Mouse (Mus musculus) embryonic facial prominence, embryonic 10.5 days (tissue): Measurements from ENCODE around the gene Spon2. TPM values are rescaled to one million over a fixed set of nuclear protein-coding genes. Genes with fewer than 3 reads are reported as not detected.

ENCODE experiments used
- DNase-seq: peaks from one replicate; pipeline ENCODE4 v3.0.0-alpha.2; 2017; ENCODE audit warnings: low spot score
- H3K27ac ChIP-seq: fragments of 300-500 bp; sonication (generic); replicated peaks from 2 replicates; pipeline ENCODE4 v1.5.1; 2016; ENCODE audit warnings: mild to moderate bottlenecking
- H3K27me3 ChIP-seq: fragments of 300-500 bp; sonication (generic); replicated peaks from 2 replicates; pipeline ENCODE4 v1.6.1; 2016; ENCODE audit warnings: low read depth, mild to moderate bottlenecking; ENCODE audit not compliant: poor library complexity, severe bottlenecking
- H3K36me3 ChIP-seq: fragments of 300-500 bp; sonication (generic); replicated peaks from 2 replicates; pipeline ENCODE4 v1.6.1; 2016; ENCODE audit warnings: mild to moderate bottlenecking, moderate library complexity
- H3K4me1 ChIP-seq: fragments of 300-500 bp; sonication (generic); 2 replicates; pipeline ENCODE4 v1.6.1; 2016
- H3K4me3 ChIP-seq: fragments of 300-500 bp; sonication (generic); 2 replicates; pipeline ENCODE4 v1.5.1; 2016; ENCODE audit warnings: mild to moderate bottlenecking, moderate library complexity
- H3K9me3 ChIP-seq: fragments of 300-500 bp; sonication (generic); 2 replicates; pipeline ENCODE4 v1.6.1; 2016; ENCODE audit warnings: mild to moderate bottlenecking
- WGBS: fragments of 180-500 bp; shearing (Covaris S2); methylation state at CpG from one replicate; pipeline ENCODE4 v1.1.7; 2016; 5-methylcytosine and 5-hydroxymethylcytosine counted together
- polyA plus RNA-seq: library from polyadenylated mRNA; unstranded; fragments of >200 nt; fragmentation: Nextera tagmentation; extraction: Ambion mirVana; gene quantifications from 2 replicates; pipeline ENCODE4 v1.2.1, GENCODE M21; 2016

Spon2 gene
- polyA plus RNA-seq, 1 experiment from 2014 or later, result 3.5 TPM

DNA sequence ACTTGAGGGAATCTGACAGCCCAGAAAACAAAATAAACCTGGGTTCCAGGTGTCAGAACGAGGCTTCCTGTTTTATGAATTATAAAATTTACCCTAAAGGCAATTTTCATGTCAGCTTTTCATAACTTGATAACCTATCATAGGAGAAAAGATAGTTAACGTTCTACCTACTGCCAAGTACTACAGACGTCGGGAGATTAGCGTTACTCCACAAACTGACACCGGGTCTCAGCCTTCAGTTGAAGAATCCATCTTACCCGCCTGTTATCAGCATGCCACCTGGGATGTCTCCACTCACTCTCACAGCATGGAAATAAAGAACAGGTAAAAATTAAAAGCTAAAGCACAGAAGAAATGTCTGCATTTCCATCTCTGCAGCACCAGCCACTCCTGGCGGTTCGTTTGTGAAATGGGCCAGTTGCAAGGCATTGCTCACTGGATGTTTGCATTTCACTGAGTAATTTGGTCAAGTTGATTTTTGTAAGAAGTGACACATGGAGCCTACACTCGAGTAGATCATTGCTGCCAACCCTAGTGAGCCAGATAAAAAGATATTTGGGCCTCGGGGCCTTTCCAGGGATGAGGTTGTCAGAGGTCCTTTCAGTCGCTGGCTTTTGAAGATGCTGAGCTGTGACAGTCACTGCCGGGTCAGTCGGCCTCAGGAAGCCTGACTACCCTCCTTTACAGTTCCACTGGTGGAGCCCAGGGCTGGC lies 9.6 kb downstream of the Spon2 start:
- no peaks in the 10 kb centered on the region for H3K9me3 ChIP-seq

DNA sequence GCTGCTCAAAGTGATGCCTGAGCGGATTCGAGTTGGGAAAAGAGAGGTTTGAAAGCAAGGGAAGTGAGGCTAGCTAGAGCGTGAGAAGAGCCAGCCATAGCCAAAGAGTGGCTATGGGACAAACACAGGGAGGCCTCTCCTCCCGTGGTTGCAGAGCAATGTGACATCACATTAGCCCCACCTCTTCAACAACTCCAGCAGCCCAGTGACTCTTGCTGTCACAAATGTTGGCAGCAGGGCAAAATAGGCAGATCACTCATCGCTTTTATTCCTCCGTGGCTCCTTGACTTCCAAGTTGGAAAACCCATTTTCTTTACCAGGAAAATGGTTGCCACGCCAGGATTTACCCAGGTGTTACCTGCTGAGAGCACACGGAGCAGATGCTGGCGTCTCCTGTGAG lies 11.1 kb downstream of the Spon2 start:
- no peak for DNase-seq
- H3K27me3 ChIP-seq, result no peaks in the 10 kb centered on the region
- 60% methylated on average over 9 of the region's 9 CpGs for WGBS
- no peaks in the 10 kb centered on the region for H3K4me1 ChIP-seq
- no peaks in the 10 kb centered on the region for H3K36me3 ChIP-seq
- no peak overlapping the region for H3K27ac ChIP-seq
- H3K4me3 ChIP-seq, result no peak overlapping the region
- no peaks in the 10 kb centered on the region for H3K9me3 ChIP-seq

More for the DNA sequence above, 9.6 kb downstream of the Spon2 start:
- Histone ChIP-seq H3K4me3 (no peak overlapping the region), H3K27ac (no peak overlapping the region), H3K4me1 (no peaks in the 10 kb centered on the region), H3K27me3 (no peaks in the 10 kb centered on the region), H3K36me3 (no peaks in the 10 kb centered on the region)
- DNase-seq, result no peak
- 77% methylated on average over 14 of the region's 14 CpGs for WGBS

DNA sequence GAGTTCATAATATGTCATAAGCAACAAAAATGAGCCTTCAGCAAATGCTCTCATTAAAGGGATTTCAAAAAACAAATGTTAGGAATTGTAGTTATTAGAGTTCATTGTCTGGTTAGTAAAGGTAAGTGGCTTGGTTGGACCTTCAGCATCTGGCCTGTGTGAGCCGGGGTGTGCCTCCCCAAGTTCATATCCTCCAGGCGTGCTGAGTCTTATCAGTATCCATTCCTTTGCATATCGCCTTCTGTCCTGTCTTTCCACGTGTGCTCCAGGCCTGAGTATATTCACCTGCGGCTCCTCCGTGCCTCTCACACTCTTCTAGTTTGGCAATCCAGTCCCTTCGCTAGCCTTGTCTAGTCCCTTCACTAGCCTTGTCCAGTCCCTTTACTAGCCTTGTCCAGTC lies 11.9 kb downstream of the Spon2 start:
- Histone ChIP-seq H3K27ac (no peak overlapping the region), H3K4me3 (no peak overlapping the region), H3K4me1 (no peaks in the 10 kb centered on the region), H3K9me3 (no peaks in the 10 kb centered on the region), H3K36me3 (no peaks in the 10 kb centered on the region), H3K27me3 (no peaks in the 10 kb centered on the region)
- 90% methylated on average over 7 of the region's 7 CpGs for WGBS
- no peak for DNase-seq

DNA sequence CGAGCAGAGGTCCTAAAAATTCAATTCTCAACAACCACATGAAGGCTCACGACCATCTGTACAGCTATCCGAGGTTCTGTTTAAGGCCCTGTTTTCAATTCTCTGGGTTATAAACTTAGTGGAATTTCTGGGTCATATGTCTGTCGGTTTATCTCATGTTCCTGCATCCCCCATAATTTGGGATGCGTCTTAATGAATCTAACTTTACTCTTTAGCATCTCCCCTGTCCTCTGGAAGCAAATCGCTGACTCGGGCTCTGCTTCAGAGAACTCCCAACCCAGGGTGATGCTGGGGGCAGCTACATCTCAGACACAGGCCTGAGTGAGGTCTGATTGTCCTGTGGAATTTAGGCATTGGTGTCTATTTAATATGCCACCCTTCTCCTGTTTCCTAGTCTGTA lies 14.0 kb downstream of the Spon2 start:
- Histone ChIP-seq H3K27me3 (no peaks in the 10 kb centered on the region), H3K9me3 (no peaks in the 10 kb centered on the region), H3K36me3 (no peaks in the 10 kb centered on the region), H3K4me3 (no peak overlapping the region), H3K27ac (no peak overlapping the region), H3K4me1 (no peaks in the 10 kb centered on the region)
- WGBS, result 77% methylated on average over 7 of the region's 7 CpGs
- DNase-seq, result no peak

DNA sequence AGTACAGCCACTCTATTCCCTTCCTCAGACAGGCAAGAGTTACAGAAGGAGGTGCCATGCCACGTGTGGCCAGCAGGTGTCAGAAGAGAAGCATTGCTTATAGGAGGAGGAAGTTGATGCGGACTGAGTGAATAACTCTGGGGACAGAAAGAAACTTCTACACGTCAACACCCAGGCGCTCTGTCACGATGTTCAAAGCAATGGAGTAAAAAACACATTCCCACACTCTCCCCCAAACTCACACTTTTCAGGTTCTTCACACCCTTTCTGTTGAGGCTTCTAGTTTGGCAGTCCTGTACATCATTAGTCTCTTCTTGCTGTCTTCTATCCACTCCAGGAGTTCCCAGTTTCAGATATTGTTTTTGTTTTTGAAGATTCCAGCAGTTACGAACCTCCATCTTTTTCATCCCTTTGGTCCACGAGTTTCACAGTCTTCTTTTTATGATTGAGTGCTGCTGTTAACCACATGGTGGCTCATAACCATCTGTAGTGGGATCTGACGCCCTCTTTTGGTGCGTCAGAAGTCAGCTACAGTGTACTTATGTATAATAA lies 14.5 kb downstream of the Spon2 start:
- H3K27ac ChIP-seq, result no peak overlapping the region
- no peaks in the 10 kb centered on the region for H3K4me1 ChIP-seq
- H3K36me3 ChIP-seq, result no peaks in the 10 kb centered on the region
- H3K4me3 ChIP-seq, result peak overlapping the region; percentile 32
- no peaks in the 10 kb centered on the region for H3K27me3 ChIP-seq
- peak; percentile 85 for DNase-seq
- H3K9me3 ChIP-seq, result no peaks in the 10 kb centered on the region
- 22% methylated on average over 9 of the region's 9 CpGs for WGBS

DNA sequence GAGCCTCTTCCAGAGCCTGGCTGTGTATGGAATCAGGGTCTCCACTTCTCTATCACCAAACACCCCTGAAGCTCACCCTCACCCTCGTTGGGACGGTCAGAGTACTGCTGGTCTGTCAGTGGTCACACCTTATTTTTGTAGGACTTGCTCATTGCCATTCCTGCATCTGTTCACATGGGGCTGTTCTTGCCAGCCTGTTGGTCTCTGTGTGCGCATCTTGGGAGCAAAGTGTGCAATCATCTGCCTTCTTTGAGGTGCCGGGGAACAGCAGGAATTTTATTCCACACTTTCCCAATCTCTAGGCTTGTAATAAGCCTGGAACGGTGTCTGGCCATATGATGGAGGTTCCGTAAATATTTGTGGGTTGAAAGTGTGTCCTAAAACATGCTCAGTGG lies 15.1 kb downstream of the Spon2 start:
- no peaks in the 10 kb centered on the region for H3K27me3 ChIP-seq
- 85% methylated on average over 6 of the region's 6 CpGs for whole genome bisulfite sequencing

DNA sequence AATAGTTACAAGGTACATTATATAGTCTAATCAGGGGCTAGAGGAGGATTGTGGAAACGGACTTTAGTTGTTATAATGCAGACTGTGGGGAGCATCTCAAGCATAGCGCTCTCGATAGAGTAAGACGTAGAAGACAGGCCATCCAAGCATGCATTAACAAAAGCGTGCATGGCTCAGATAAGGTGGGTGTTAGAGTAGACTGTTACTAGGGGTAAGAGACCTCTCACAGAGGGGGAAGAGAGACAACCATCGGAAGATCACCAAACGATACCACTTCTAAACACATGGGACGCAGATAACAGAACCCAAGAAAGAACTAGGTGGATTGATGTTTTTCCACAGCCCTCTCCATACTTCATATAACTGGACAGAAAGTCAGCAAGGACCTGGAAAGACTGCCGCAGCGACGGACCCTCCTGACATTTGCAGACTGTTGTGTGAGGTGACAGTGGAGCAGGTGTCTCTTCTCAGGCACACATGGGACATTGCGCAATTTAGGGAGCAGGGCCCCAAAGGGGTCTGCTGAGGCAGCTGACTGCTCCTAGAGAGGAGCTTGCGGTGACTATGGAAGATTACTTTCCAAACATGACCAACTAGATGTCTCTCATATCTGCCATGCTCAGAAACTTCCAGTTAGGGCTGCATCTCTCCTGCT lies 15.6 kb downstream of the Spon2 start:
- Histone ChIP-seq H3K4me3 (no peak overlapping the region), H3K27ac (no peak overlapping the region), H3K4me1 (no peaks in the 10 kb centered on the region), H3K36me3 (no peaks in the 10 kb centered on the region), H3K9me3 (no peaks in the 10 kb centered on the region), H3K27me3 (no peaks in the 10 kb centered on the region)
- DNase-seq, result no peak
- WGBS, result 90% methylated on average over 13 of the region's 13 CpGs

More for the DNA sequence above, 15.1 kb downstream of the Spon2 start:
- Histone ChIP-seq H3K9me3 (no peaks in the 10 kb centered on the region), H3K36me3 (no peaks in the 10 kb centered on the region), H3K27ac (no peak overlapping the region), H3K4me1 (no peaks in the 10 kb centered on the region), H3K4me3 (no peak overlapping the region)
- no peak for DNase-seq

DNA sequence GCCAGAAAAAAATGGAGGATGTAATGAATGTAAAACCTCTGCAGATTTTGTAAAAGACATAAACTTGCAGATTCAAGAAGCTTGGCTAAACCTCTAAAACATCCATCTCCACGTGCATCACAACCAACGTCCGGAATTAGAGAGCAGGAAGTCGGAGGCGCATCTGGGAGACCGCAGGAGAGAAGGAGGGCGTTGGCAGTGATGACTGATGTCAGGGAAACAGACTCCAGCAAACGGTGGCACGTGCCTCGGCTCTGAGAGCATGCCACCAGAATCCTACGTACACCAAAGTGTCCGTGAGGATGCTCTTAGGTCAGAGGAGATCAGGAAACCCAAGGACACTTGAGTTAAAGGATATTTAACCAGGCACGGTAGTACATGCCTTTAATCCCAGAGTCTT lies 16.6 kb downstream of the Spon2 start:
- Histone ChIP-seq H3K27me3 (no peaks in the 10 kb centered on the region), H3K27ac (no peak overlapping the region), H3K4me3 (no peak overlapping the region), H3K9me3 (no peaks in the 10 kb centered on the region), H3K36me3 (no peaks in the 10 kb centered on the region), H3K4me1 (no peaks in the 10 kb centered on the region)
- WGBS, result 78% methylated on average over 13 of the region's 13 CpGs
- DNase-seq, result no peak

DNA sequence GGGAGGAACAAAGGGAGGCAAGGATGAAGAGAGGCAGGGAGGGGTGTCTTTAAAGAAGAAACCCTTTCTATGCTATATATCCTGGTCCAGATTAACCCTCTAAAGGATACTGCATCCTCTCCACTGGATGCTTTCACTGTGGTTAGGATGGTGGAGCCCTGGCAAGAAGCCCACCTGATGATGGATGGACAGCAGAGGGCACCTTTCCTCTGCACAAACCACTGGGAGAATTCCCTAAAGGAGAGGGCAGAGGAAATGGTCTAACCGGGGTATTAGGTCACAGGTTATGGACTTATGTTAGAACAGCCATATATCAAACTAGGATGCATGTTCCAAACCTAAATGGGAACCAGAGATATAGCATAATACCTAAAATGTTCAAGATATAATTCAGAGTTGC lies 18.2 kb downstream of the Spon2 start:
- Histone ChIP-seq H3K9me3 (no peaks in the 10 kb centered on the region), H3K4me1 (no peaks in the 10 kb centered on the region), H3K27ac (no peak overlapping the region), H3K4me3 (no peak overlapping the region), H3K36me3 (no peaks in the 10 kb centered on the region), H3K27me3 (no peaks in the 10 kb centered on the region)
- WGBS, result 77% methylated on average over 1 of the region's 1 CpGs
- no peak for DNase-seq

DNA sequence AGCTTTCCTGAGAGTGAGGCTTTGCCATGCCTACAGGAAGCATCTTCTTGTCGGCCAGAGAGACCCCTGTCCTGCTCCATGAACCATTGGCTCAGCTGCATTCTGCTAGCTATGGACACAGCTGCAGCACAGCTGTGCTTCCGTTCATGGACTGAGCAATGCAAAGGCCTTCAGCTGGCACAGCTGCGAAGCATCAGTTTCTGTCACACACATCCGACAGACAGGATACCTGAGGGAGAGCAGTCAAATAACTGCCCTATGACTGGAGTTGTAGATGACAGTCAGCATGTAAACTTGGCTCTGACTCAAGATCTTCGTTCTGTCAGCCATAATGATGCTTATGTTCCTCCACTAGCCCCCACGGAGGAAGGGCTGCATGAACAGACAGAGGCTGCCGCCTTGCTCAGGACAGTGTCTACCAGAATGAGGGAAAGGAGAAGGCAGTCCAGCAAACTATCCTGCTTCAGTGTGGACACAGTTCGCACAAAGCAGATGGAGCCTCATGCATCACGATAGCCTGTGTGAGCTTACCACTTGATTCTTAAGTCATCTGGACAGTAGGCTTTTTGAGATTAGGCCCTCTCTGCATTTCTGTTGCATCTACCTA lies 22.9 kb downstream of the Spon2 start:
- H3K4me1 ChIP-seq, result peaks cover 5% of the 10 kb centered on the region; the same call in 1 of the 2 replicates
- no peak for DNase-seq
- no peaks in the 10 kb centered on the region for H3K36me3 ChIP-seq
- no peak overlapping the region for H3K4me3 ChIP-seq
- H3K27me3 ChIP-seq, result no peaks in the 10 kb centered on the region
- no peaks in the 10 kb centered on the region for H3K9me3 ChIP-seq
- H3K27ac ChIP-seq, result no peak overlapping the region
- 80% methylated on average over 9 of the region's 9 CpGs for whole genome bisulfite sequencing

DNA sequence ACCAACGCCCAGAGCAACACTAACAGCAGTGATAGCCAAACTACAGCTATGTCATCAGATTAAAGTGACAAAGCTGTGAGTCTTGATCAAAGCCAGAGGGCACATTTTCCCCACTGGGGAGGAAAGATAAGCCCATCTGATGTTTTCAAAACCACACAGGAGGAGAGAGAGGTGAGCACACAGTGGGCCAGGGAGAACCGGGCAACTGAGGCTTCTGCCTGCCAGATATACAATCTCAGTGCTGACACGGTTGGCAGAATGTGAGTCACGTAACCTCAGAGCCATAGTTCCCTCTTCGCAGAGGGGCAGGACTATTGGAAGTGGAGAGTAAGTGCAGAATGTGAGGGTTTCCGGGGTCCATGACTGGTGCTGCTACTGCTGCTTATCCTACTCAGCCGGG lies 24.7 kb downstream of the Spon2 start:
- no peaks in the 10 kb centered on the region for H3K36me3 ChIP-seq

More for the DNA sequence above, 24.7 kb downstream of the Spon2 start:
- Histone ChIP-seq H3K27me3 (no peaks in the 10 kb centered on the region), H3K4me1 (peaks cover 5% of the 10 kb centered on the region; the same call in 1 of the 2 replicates), H3K9me3 (no peaks in the 10 kb centered on the region), H3K4me3 (no peak overlapping the region), H3K27ac (no peak overlapping the region)
- WGBS, result 60% methylated on average over 7 of the region's 7 CpGs
- no peak for DNase-seq
